Mouse (Mus musculus) liver, postnatal 0 days (tissue): ENCODE results near the gene Btg3. TPM values are rescaled to one million over a fixed set of nuclear protein-coding genes. Genes with fewer than 3 reads are reported as not detected.
A peak's percentile ranks its signal among the peaks of the same experiment; 100 is the strongest.

Experiments
- ATAC-seq: fragments of 200-750 bp; cut with Nextera tagmentation; 2 replicates; pipeline ENCODE4 v1.8.0; 2017; ENCODE audit warnings: mild to moderate bottlenecking, moderate library complexity
- DNase-seq: peaks from one replicate; pipeline ENCODE4 v3.0.0-alpha.2; 2016
- H3K27ac ChIP-seq: fragments of 300-500 bp; sonication (generic); 2 replicates; pipeline ENCODE4 v1.5.1; 2014; ENCODE audit warnings: antibody characterized with exemption, moderate library complexity, mild to moderate bottlenecking, low read depth
- H3K27me3 ChIP-seq: fragments of 300-500 bp; sonication (generic); 2 replicates; pipeline ENCODE4 v1.6.1; 2014; ENCODE audit warnings: low read length, control low read depth, mixed read lengths; ENCODE audit not compliant: insufficient read depth
- H3K36me3 ChIP-seq: fragments of 300-500 bp; sonication (generic); replicated peaks from 2 replicates; pipeline ENCODE4 v1.6.1; 2014; ENCODE audit warnings: mild to moderate bottlenecking, control low read depth, low read length, moderate library complexity, mixed read lengths; ENCODE audit not compliant: insufficient read depth
- H3K4me1 ChIP-seq: fragments of 300-500 bp; sonication (generic); 2 replicates; pipeline ENCODE4 v1.6.1; 2014; ENCODE audit warnings: antibody characterized with exemption, mild to moderate bottlenecking, control low read depth; ENCODE audit not compliant: insufficient read depth
- H3K4me2 ChIP-seq: fragments of 300-500 bp; sonication (generic); 2 replicates; pipeline ENCODE4 v1.6.1; 2014; ENCODE audit warnings: low read depth, mild to moderate bottlenecking, low read length, moderate library complexity, mixed read lengths
- H3K4me3 ChIP-seq: fragments of 300-500 bp; sonication (generic); 2 replicates; pipeline ENCODE4 v1.5.1; 2014; ENCODE audit warnings: low read depth, low read length
- H3K9ac ChIP-seq: fragments of 300-500 bp; sonication (generic); replicated peaks from 2 replicates; pipeline ENCODE4 v1.6.1; 2014; ENCODE audit warnings: mild to moderate bottlenecking, moderate library complexity
- H3K9me3 ChIP-seq: fragments of 300-500 bp; sonication (generic); 2 replicates; pipeline ENCODE4 v1.6.1; 2016; ENCODE audit warnings: mild to moderate bottlenecking, control low read depth, low read length, mixed read lengths
- CTCF ChIP-seq: sonication (generic); IDR thresholded peaks from 2 replicates; pipeline ENCODE4 v1.5.1; 2016; ENCODE audit warnings: antibody characterized with exemption, low read depth
- EP300 ChIP-seq: IDR thresholded peaks from 2 replicates; pipeline ENCODE4 v1.6.1; 2016; ENCODE audit warnings: antibody characterized with exemption, low read depth, mild to moderate bottlenecking
- WGBS: fragments of 180-500 bp; shearing (Covaris S2); extraction: QIAGEN DNeasy Blood & Tissue Kit; methylation state at CpG from one replicate; pipeline ENCODE4 v1.1.7; 2014; ENCODE audit not compliant: insufficient replicate concordance; 5-methylcytosine and 5-hydroxymethylcytosine counted together
- polyA plus RNA-seq: library from polyadenylated mRNA; unstranded; fragments of >200 nt; fragmentation: Nextera tagmentation; extraction: Ambion mirVana; gene quantifications from 2 replicates; pipeline ENCODE4 v1.2.1, GENCODE M21; 2015

The Btg3 gene
- 20.5 and 21.7 TPM in 2 replicates for polyA plus RNA-seq

- Histone ChIP-seq H3K4me1 (peaks cover 9% of the 10 kb centered on the region), H3K36me3 (peaks cover 6% of the 10 kb centered on the region; the same call in 1 of the 2 replicates), H3K4me2 (peak within 1 kb of the TSS; percentile 82), H3K9ac (peak within 1 kb of the TSS; percentile 94), H3K4me3 (peak within 1 kb of the TSS; percentile 95), H3K9me3 (no peaks in the 10 kb centered on the region), H3K27me3 (no peaks in the 10 kb centered on the region), H3K27ac (peak within 1 kb of the TSS; percentile 58)
- 5% methylated on average over 35 of the region's 57 CpGs for WGBS
- peak; percentile 93 for DNase-seq
- TF ChIP-seq EP300 (no peak), CTCF (no peak)
- peak; percentile 95 for ATAC-seq
Observed at GRCm38 (mm10) chr16:78376745-78377570, at the start of gene Btg3. TSS of gene Btg3 (minus strand) at chr16:78377192.

- Histone ChIP-seq H3K9me3 (no peaks in the 10 kb centered on the region), H3K4me1 (no peaks in the 10 kb centered on the region), H3K27ac (no peak overlapping the region), H3K4me2 (no peak overlapping the region), H3K4me3 (no peak overlapping the region), H3K36me3 (no peaks in the 10 kb centered on the region), H3K27me3 (no peaks in the 10 kb centered on the region), H3K9ac (no peak overlapping the region)
- WGBS: 60% methylated on average over 10 of the region's 10 CpGs
- DNase-seq: no peak
- ATAC-seq: no peak
- TF ChIP-seq EP300 (no peak), CTCF (no peak)
Observed at GRCm38 (mm10) chr16:78417733-78418132, 40.7 kb upstream of the Btg3 start.

GRCm38 (mm10) chr16:78416500-78416899 lies 39.5 kb upstream of the Btg3 start:
- Histone ChIP-seq H3K9me3 (no peaks in the 10 kb centered on the region), H3K27me3 (no peaks in the 10 kb centered on the region), H3K4me2 (no peak overlapping the region), H3K4me3 (no peak overlapping the region), H3K9ac (no peak overlapping the region), H3K36me3 (no peaks in the 10 kb centered on the region), H3K4me1 (no peaks in the 10 kb centered on the region), H3K27ac (no peak overlapping the region)
- ATAC-seq (no peak), DNase-seq (no peak)
- TF ChIP-seq CTCF (no peak), EP300 (no peak)
- 12% methylated on average over 3 of the region's 3 CpGs for WGBS

GRCm38 (mm10) chr16:78409991-78410390 lies 33.0 kb upstream of the Btg3 start:
- Histone ChIP-seq H3K9me3 (no peaks in the 10 kb centered on the region), H3K4me2 (no peak overlapping the region), H3K4me3 (no peak overlapping the region), H3K27ac (no peak overlapping the region), H3K9ac (no peak overlapping the region), H3K27me3 (no peaks in the 10 kb centered on the region), H3K4me1 (no peaks in the 10 kb centered on the region), H3K36me3 (no peaks in the 10 kb centered on the region)
- DNase-seq (no peak), ATAC-seq (no peak)
- WGBS: 80% methylated on average over 10 of the region's 10 CpGs
- TF ChIP-seq CTCF: no peak
- TF ChIP-seq EP300: no peak

GRCm38 (mm10) chr16:78407855-78408254 lies 30.9 kb upstream of the Btg3 start:
- no peak for TF ChIP-seq CTCF
- no peak for TF ChIP-seq EP300
- ATAC-seq: no peak
- Histone ChIP-seq H3K9me3 (no peaks in the 10 kb centered on the region), H3K4me1 (no peaks in the 10 kb centered on the region), H3K36me3 (no peaks in the 10 kb centered on the region), H3K9ac (no peak overlapping the region), H3K27ac (no peak overlapping the region), H3K27me3 (no peaks in the 10 kb centered on the region), H3K4me2 (no peak overlapping the region), H3K4me3 (no peak overlapping the region)
- WGBS: 81% methylated on average over 6 of the region's 6 CpGs
- no peak for DNase-seq

GRCm38 (mm10) chr16:78406657-78407056 lies 29.7 kb upstream of the Btg3 start:
- Histone ChIP-seq H3K9ac (no peak overlapping the region), H3K27ac (no peak overlapping the region), H3K4me2 (no peak overlapping the region), H3K27me3 (no peaks in the 10 kb centered on the region), H3K4me1 (no peaks in the 10 kb centered on the region), H3K4me3 (no peak overlapping the region), H3K36me3 (no peaks in the 10 kb centered on the region), H3K9me3 (no peaks in the 10 kb centered on the region)
- ATAC-seq: no peak
- DNase-seq: no peak
- no peak for TF ChIP-seq EP300
- no peak for TF ChIP-seq CTCF
- whole genome bisulfite sequencing: 70% methylated on average over 2 of the region's 2 CpGs
